Mouse (Mus musculus) brain, embryonic 14.5 days (tissue): ENCODE results near the gene C330007P06Rik.

Experiments
- CTCF ChIP-seq: fragments of 200-500 bp; IDR thresholded peaks from 2 replicates; pipeline ENCODE4 v1.5.1; 2012; ENCODE audit warnings: inconsistent platforms, mild to moderate bottlenecking, moderate library complexity, borderline replicate concordance; ENCODE audit not compliant: insufficient read depth, insufficient read length; ENCODE audit errors: extremely low read depth
- POLR2A ChIP-seq: fragments of 200-500 bp; IDR thresholded peaks from 2 replicates; pipeline ENCODE4 v1.6.1; 2012; ENCODE audit warnings: mild to moderate bottlenecking, inconsistent platforms, borderline replicate concordance; ENCODE audit not compliant: poor library complexity, insufficient read depth, insufficient read length, severe bottlenecking; ENCODE audit errors: extremely low read depth

DNA sequence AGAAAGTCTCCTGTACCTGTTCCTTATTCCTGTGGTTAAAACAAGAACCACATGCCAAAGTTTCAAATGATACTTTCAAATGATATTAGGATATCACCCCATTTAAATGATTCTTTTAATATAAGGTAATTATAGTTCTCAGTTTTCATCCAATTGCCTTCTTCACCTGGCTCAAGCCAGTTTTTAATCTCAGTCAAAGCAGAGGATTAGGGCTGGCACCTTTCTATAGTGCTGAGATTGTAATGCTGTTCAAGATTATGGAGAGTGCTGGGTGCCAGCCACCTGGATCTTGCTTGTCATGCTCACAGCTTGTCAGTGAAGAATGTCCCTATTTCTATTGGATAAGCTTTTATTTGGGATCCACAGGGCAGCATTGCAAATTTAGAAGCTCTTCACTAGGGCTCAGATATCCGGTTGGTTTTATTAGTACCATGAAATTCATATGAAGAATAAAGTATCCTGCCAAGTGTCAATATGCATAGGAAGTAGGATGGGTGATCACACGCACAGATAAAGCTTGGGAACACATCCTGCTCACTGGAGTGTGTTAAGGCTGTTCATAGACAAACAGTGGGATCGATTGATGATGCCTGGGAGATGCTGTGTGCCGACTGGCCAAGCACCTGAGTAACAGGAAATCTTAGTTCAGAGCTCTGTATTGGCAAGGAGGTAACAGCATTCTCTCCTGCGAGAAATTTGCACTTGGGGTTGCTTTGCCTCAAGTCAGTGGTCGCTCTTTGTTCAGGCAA is 74.6 kb downstream of the C330007P06Rik start:
- no peak for TF ChIP-seq POLR2A
- TF ChIP-seq CTCF: no peak
